Mouse (Mus musculus) neural tube, embryonic 14.5 days (tissue): ENCODE results near the gene 1700049E17Rik1. TPM values are rescaled to one million over a fixed set of nuclear protein-coding genes. Genes with fewer than 3 reads are reported as not detected.
"Not testable (repeated sequence)": the region's sequence is repeated elsewhere in the genome, so short reads cannot be mapped to it uniquely, and the experiment has no call there.

Experiments
- ATAC-seq: fragments of 200-750 bp; cut with Nextera tagmentation; 2 replicates; pipeline ENCODE4 v1.8.0; 2017; ENCODE audit warnings: low read depth, mild to moderate bottlenecking, moderate TSS enrichment, moderate library complexity
- H3K27ac ChIP-seq: fragments of 300-500 bp; sonication (generic); 2 replicates; pipeline ENCODE4 v1.5.1; 2014; ENCODE audit warnings: low read depth, mild to moderate bottlenecking, control low read depth, low read length, moderate library complexity, mixed read lengths
- H3K27me3 ChIP-seq: fragments of 300-500 bp; sonication (generic); 2 replicates; pipeline ENCODE4 v1.6.1; 2014; ENCODE audit warnings: low read length; ENCODE audit not compliant: control insufficient read depth, insufficient read depth
- H3K36me3 ChIP-seq: fragments of 300-500 bp; sonication (generic); 2 replicates; pipeline ENCODE4 v1.6.1; 2014; ENCODE audit warnings: low read length, mixed read lengths; ENCODE audit not compliant: control insufficient read depth, insufficient read depth
- H3K4me1 ChIP-seq: fragments of 300-500 bp; sonication (generic); 2 replicates; pipeline ENCODE4 v1.6.1; 2014; ENCODE audit warnings: low read length; ENCODE audit not compliant: control insufficient read depth, insufficient read depth
- H3K4me2 ChIP-seq: fragments of 300-500 bp; sonication (generic); 2 replicates; pipeline ENCODE4 v1.6.1; 2014; ENCODE audit warnings: mild to moderate bottlenecking, low read depth, low read length, control low read depth
- H3K4me3 ChIP-seq: fragments of 300-500 bp; sonication (generic); 2 replicates; pipeline ENCODE4 v1.5.1; 2014; ENCODE audit warnings: low read depth, low read length, control low read depth, mixed read lengths
- H3K9ac ChIP-seq: fragments of 300-500 bp; sonication (generic); replicated peaks from 2 replicates; pipeline ENCODE4 v1.6.1; 2014; ENCODE audit warnings: low read depth, mild to moderate bottlenecking, control low read depth, low read length, mixed read lengths
- H3K9me3 ChIP-seq: fragments of 300-500 bp; sonication (generic); 2 replicates; pipeline ENCODE4 v1.6.1; 2016; ENCODE audit warnings: low read length; ENCODE audit not compliant: control insufficient read depth
- WGBS: fragments of 180-500 bp; shearing (Covaris S2); extraction: QIAGEN DNeasy Blood & Tissue Kit; methylation state at CpG from one replicate; pipeline ENCODE4 v1.1.7; 2014; 5-methylcytosine and 5-hydroxymethylcytosine counted together
- polyA plus RNA-seq: library from polyadenylated mRNA; unstranded; fragments of >200 nt; fragmentation: Nextera tagmentation; extraction: Ambion mirVana; gene quantifications from 2 replicates; pipeline ENCODE4 v1.2.1, GENCODE M21; 2014

The 1700049E17Rik1 gene
- polyA plus RNA-seq = not detected in 2 replicates

DNA sequence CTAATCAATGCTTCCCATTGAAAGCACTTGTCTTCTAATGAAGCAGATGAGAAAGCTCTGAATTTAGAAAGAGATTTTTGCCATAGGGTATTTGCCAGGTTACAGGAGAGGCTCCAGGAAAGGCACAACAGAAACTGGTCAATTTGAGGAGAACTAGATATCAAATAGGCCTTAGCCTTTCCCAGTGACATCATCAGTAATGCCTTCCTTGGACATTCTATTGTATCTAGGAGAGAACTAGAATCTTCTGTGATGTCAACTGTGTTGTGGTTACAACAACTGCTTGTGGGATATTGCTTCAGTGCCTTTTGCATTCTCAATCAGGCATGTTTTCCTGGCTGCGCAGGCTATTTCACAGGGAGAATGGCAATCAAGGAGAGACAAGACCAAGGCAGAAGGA is at the start of gene 1700049E17Rik1:
Gene 1700049E17Rik1 (plus strand): TSS at position 301 of the 400 bp plus-strand sequence.
- ATAC-seq, H3K4me1 ChIP-seq, H3K27ac ChIP-seq, H3K4me3 ChIP-seq, H3K36me3 ChIP-seq, H3K27me3 ChIP-seq, H3K4me2 ChIP-seq, H3K9me3 ChIP-seq, H3K9ac ChIP-seq: not testable (repeated sequence)
- WGBS = no CpG with 5 or more reads among the region's 1 CpGs

DNA sequence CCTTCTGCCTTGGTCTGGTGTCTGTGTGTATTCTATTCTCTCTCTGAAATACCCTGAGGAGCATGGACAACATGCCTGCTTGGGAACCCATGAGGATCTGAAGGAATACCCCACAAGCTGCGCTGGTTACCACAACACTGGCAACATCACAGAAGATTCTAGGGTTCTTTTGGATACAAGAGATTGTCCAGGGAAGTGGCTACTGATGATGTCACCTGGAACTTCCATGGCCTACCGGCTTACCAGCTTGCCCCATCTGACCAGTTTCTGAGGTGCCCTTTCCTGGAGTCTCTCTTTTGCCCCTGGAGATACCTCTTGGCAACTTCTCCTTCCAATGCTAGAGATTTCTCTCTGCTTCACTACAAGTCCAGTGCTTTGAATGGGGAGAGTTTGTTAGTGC is 17.6 kb upstream of the 1700049E17Rik1 start, which contains the start of gene Gm7980:
Gene Gm7980 (minus strand): TSS at position 101 of the 400 bp plus-strand sequence.
- H3K36me3 ChIP-seq, H3K4me1 ChIP-seq, ATAC-seq, H3K27me3 ChIP-seq, H3K9me3 ChIP-seq, H3K4me3 ChIP-seq, H3K4me2 ChIP-seq, H3K27ac ChIP-seq, H3K9ac ChIP-seq: not testable (repeated sequence)
- no CpG with 5 or more reads among the region's 2 CpGs for WGBS

DNA sequence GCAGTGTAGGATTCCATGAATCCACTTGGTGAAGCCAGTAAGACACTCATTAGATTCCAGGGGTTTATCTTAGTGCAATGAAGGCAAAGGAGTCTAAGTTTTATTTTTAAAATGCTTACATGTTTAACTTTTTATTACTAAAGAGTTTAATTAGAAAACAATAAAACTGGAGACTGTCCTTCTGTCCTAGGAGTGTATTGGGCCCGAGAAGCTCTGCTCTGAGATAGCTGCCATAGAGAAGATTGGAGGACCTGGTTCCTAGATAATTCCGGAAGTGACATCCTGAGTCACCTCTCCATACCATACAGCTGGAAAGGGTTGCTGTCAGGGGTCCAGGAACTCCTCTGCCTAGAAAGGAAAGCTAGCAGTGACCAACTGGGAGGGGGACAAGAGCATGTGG is 18.9 kb downstream of the 1700049E17Rik1 start, which contains the start of gene 1700024B05Rik:
Gene 1700024B05Rik (plus strand): TSS at position 301 of the 400 bp plus-strand sequence.
- H3K36me3 ChIP-seq, H3K4me1 ChIP-seq, H3K27ac ChIP-seq, H3K27me3 ChIP-seq, ATAC-seq, H3K4me3 ChIP-seq, H3K9me3 ChIP-seq, H3K9ac ChIP-seq, H3K4me2 ChIP-seq: not testable (repeated sequence)
- WGBS = 86% methylated on average over 1 of the region's 2 CpGs

DNA sequence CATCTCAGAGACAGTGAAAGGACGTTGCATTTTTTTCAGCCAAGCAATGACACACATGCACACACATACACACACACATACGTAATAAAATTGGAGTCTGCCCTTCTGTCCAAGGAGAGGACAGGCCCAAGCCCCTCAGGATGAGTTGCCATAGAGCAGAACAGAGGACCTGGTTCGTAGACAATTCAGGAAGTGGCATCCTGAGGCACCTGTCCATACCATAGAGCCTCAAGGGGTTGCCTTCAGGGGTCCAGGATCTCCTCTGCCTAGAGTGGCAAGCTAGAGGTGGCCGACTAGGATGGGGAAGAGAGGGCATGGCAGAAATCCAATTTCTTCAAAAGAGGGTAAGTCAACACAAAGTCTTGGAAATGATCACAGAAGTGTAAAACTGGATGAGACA is 39.3 kb downstream of the 1700049E17Rik1 start:
- ATAC-seq, H3K27ac ChIP-seq, H3K9me3 ChIP-seq, H3K9ac ChIP-seq, H3K27me3 ChIP-seq, H3K4me1 ChIP-seq, H3K4me3 ChIP-seq, H3K36me3 ChIP-seq, H3K4me2 ChIP-seq: not testable (repeated sequence)
- 74% methylated on average over 4 of the region's 4 CpGs for WGBS

DNA sequence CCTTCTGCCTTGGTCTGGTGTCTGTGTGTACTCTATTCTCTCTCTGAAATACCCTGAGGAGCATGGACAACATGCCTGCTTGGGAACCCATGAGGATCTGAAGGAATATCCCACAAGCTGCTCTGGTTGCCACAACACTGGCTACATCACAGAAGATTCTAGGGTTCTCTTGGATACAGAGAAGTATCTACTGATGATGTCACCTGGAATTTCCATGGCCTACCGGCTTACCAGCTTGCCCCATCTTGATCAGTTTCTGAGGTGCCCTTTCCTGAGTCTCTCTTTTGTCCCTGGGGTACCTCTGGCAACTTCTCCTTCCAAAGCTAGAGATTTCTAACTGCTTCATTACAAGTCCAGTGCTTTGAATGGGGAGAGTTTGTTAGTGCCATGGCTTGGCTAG is 43.1 kb downstream of the 1700049E17Rik1 start, which contains the start of gene Gm6401:
Gene Gm6401 (minus strand): TSS at position 101 of the 400 bp plus-strand sequence.
- not testable (repeated sequence) for H3K27me3 ChIP-seq, H3K27ac ChIP-seq, ATAC-seq, H3K9me3 ChIP-seq, H3K9ac ChIP-seq, H3K36me3 ChIP-seq, H3K4me1 ChIP-seq, H3K4me3 ChIP-seq, H3K4me2 ChIP-seq
- WGBS = 87% methylated on average over 1 of the region's 1 CpGs

DNA sequence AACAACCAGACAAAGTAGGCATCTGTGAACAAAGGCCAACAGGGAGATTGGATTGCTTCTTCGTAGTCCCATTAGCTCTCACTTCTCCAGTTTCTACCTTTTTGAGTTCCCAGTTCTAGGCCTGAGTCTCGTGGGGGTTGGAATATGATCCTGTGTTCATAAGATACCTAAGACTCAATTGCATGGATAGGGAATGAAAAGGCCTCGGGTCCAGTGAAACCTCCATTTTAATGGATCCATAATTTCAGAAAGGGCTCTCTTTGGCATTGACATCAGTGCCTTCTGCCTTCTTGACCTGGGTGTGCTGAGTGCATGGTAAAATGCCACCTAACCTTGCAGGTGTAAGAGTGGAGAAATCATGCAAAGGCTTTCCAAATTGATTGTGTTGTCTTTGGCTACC is 43.8 kb downstream of the 1700049E17Rik1 start:
- H3K4me3 ChIP-seq, H3K4me2 ChIP-seq, H3K9ac ChIP-seq, H3K9me3 ChIP-seq, H3K4me1 ChIP-seq, ATAC-seq, H3K36me3 ChIP-seq, H3K27me3 ChIP-seq, H3K27ac ChIP-seq: not testable (repeated sequence)
- WGBS = 78% methylated on average over 3 of the region's 3 CpGs

Other genes starting within 250 kb of the 1700049E17Rik1 start
- gene Gm8068, start 223.1 kb upstream of the 1700049E17Rik1 start, polyA plus RNA-seq = not detected in 2 replicates
- not detected in 2 replicates for gene Gm7929, start 174.3 kb upstream of the 1700049E17Rik1 start, polyA plus RNA-seq
- gene Gm47189, start 152.5 kb upstream of the 1700049E17Rik1 start, polyA plus RNA-seq = not detected in 2 replicates
- not detected in 2 replicates for gene Gm7980, start 17.7 kb upstream of the 1700049E17Rik1 start, polyA plus RNA-seq
- gene 1700024B05Rik, start 19.0 kb downstream of the 1700049E17Rik1 start, polyA plus RNA-seq = not detected in 2 replicates
- gene Gm6401, start 43.0 kb downstream of the 1700049E17Rik1 start, polyA plus RNA-seq = not detected in 2 replicates
- not detected in 2 replicates for gene Gm3543, start 58.4 kb downstream of the 1700049E17Rik1 start, polyA plus RNA-seq
- gene Gm7951, start 192.4 kb downstream of the 1700049E17Rik1 start, polyA plus RNA-seq = not detected in 2 replicates
- gene Gm17027, start 237.7 kb downstream of the 1700049E17Rik1 start, polyA plus RNA-seq = not detected in 2 replicates